Mouse (Mus musculus) liver, postnatal 0 days (tissue): Measurements from ENCODE around the gene Zbtb8b.
"Not testable (repeated sequence)": the region's sequence is repeated elsewhere in the genome, so short reads cannot be mapped to it uniquely, and the experiment has no call there.

Experiments
- CTCF ChIP-seq: sonication (generic); IDR thresholded peaks from 2 replicates; pipeline ENCODE4 v1.5.1; 2016; ENCODE audit warnings: antibody characterized with exemption, low read depth
- EP300 ChIP-seq: IDR thresholded peaks from 2 replicates; pipeline ENCODE4 v1.6.1; 2016; ENCODE audit warnings: antibody characterized with exemption, low read depth, mild to moderate bottlenecking

DNA sequence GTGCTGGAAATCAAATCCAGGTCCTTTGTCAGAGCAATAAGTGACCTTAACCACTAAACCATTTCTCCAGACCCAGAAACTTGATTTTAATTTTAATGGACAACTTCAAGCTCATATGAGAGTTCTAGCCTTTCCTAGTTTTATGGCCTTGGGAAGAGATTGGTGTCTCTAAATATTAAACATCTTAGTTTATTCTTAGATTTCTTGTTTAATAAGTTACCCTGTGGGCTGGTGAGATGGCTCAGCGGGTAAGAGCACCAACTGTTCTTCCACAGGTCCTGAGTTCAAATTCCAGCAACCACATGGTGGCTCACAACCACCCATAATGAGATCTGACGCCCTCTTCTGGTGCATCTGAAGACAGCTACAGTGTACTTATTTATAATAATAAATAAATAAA lies 16.7 kb upstream of the Zbtb8b start:
- TF ChIP-seq CTCF, EP300: not testable (repeated sequence)
